ENCODE assay signal across 24 mouse cellular contexts in the genomic region with DNA sequence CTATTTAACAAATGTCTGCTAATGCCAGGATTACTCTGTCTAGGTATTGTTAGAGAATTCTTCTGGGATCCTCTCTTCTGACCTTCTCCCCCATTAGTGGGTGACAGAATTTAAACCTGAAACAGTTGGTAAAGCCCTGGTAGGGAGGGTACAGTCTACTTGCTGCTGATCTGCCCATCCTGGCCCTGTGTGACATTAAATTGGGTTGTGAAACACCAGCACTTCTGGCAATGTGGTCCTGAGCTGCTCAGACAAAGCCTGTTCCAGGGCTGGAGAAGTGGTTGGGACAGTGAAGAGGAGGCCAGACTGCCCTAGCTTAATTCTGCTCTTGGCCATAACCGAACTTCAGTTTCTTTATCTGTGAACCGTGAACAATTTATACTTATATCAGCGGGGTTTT. TPM values are rescaled to one million over a fixed set of nuclear protein-coding genes. Genes with fewer than 3 reads are reported as not detected.
DNase-seq lines count a peak whose midpoint lies in the region; ATAC-seq and TF ChIP-seq lines count a peak whose summit lies in the region.
"Had no signal": no experiment of that assay in that cellular context is flagged by ENCODE, and none has a peak within 500 bp of the region (broad histone marks: within the 10 kb centered on the region; RNA-seq: fewer than 3 reads in every experiment).

No protein-coding gene starts in this region.

- H3K9me3 ChIP-seq in heart, embryonic 12.5 days (replicated peaks) = no peaks in the 10 kb centered on the region
- H3K9me3 ChIP-seq in liver, embryonic 15.5 days (replicated peaks) = no peaks in the 10 kb centered on the region
- no peaks in the 10 kb centered on the region for H3K9me3 ChIP-seq in liver, embryonic 12.5 days (replicated peaks)
- no peaks in the 10 kb centered on the region for H3K9me3 ChIP-seq in liver, postnatal 0 days (ENCODE audit: low read length)
- H3K9me3 ChIP-seq: embryonic facial prominence, embryonic 10.5 days; embryonic facial prominence, embryonic 12.5 days; forebrain, embryonic 13.5 days; forebrain, embryonic 15.5 days; G1E had no signal

- TF ChIP-seq EP300 in liver, postnatal 0 days (IDR thresholded peaks at IDR 0.05; ENCODE audit: low read depth) = no peak

- peak; percentile 75 for DNase-seq in heart, adult 11 months
- DNase-seq in liver, postnatal 0 days = no peak
- DNase-seq: adrenal gland, adult 8-10 months; adrenal gland, postnatal 14 days; adrenal gland, postnatal 36 days; B cell, adult 2 months; cerebellum, adult 11-12 months; cerebellum, adult 2 months; cerebellum, adult 9-10 months; cerebellum, postnatal 10 days; cerebellum, postnatal 25 days had no signal

- no peak for ATAC-seq in heart, embryonic 12.5 days (ENCODE audit: insufficient number of reproducible peaks, low FRiP score)
- ATAC-seq in liver, embryonic 15.5 days (ENCODE audit: insufficient read depth) = no peak
- ATAC-seq in liver, embryonic 12.5 days = no peak
- ATAC-seq in liver, postnatal 0 days = no peak
- ATAC-seq: activated CD4-positive, CD25-positive, alpha-beta regulatory T cell, adult 4 months; CD4-positive, CD25-positive, alpha-beta regulatory T cell, adult 4 months; forebrain, embryonic 13.5 days; forebrain, embryonic 15.5 days; Patski had no signal

- TF ChIP-seq CTCF in liver, postnatal 0 days (IDR thresholded peaks at IDR 0.05; ENCODE audit: low read depth) = no peak

- H3K4me3 ChIP-seq in heart, embryonic 12.5 days = no peak overlapping the region
- H3K4me3 ChIP-seq in liver, embryonic 15.5 days (replicated peaks) = no peak overlapping the region
- H3K4me3 ChIP-seq in liver, embryonic 12.5 days = no peak overlapping the region
- H3K4me3 ChIP-seq in liver, postnatal 0 days (ENCODE audit: low read depth, low read length) = no peak overlapping the region
- H3K4me3 ChIP-seq: embryonic facial prominence, embryonic 10.5 days; embryonic facial prominence, embryonic 12.5 days; forebrain, embryonic 13.5 days; forebrain, embryonic 15.5 days had no signal

- no peak overlapping the region for H3K4me2 ChIP-seq in heart, embryonic 12.5 days
- H3K4me2 ChIP-seq in liver, embryonic 15.5 days = peak overlapping the region; percentile 31
- H3K4me2 ChIP-seq in liver, embryonic 12.5 days = no peak overlapping the region
- no peak overlapping the region; the same call in 1 of the 2 replicates for H3K4me2 ChIP-seq in liver, postnatal 0 days (ENCODE audit: low read depth, low read length)
- H3K4me2 ChIP-seq: embryonic facial prominence, embryonic 12.5 days; forebrain, embryonic 13.5 days; forebrain, embryonic 15.5 days had no signal

- H3K4me1 ChIP-seq in heart, embryonic 12.5 days (replicated peaks) = 0 out of 2 replicates have a peak, but pooled peaks cover under 1% of the 10 kb centered on the region
- no peaks in the 10 kb centered on the region for H3K4me1 ChIP-seq in liver, embryonic 15.5 days (replicated peaks)
- H3K4me1 ChIP-seq in liver, embryonic 12.5 days = no peaks in the 10 kb centered on the region
- peaks cover 11% of the 10 kb centered on the region for H3K4me1 ChIP-seq in liver, postnatal 0 days (ENCODE audit: insufficient read depth)
- H3K4me1 ChIP-seq: embryonic facial prominence, embryonic 12.5 days; forebrain, embryonic 13.5 days; forebrain, embryonic 15.5 days had no signal

- no peaks in the 10 kb centered on the region for H3K36me3 ChIP-seq in heart, embryonic 12.5 days
- H3K36me3 ChIP-seq in liver, embryonic 15.5 days (replicated peaks) = no peaks in the 10 kb centered on the region
- H3K36me3 ChIP-seq in liver, embryonic 12.5 days = no peaks in the 10 kb centered on the region
- no peaks in the 10 kb centered on the region for H3K36me3 ChIP-seq in liver, postnatal 0 days (replicated peaks; ENCODE audit: insufficient read depth, low read length)
- H3K36me3 ChIP-seq: embryonic facial prominence, embryonic 10.5 days; embryonic facial prominence, embryonic 12.5 days; forebrain, embryonic 15.5 days; G1E had no signal

- WGBS in heart, embryonic 12.5 days = 85% methylated on average over 3 of the region's 3 CpGs
- WGBS in liver, embryonic 15.5 days (ENCODE audit: insufficient replicate concordance) = 66% methylated on average over 3 of the region's 3 CpGs
- 70% methylated on average over 3 of the region's 3 CpGs for WGBS in liver, embryonic 12.5 days (ENCODE audit: insufficient replicate concordance)
- 84% methylated on average over 3 of the region's 3 CpGs for WGBS in liver, postnatal 0 days (ENCODE audit: insufficient replicate concordance)

- H3K27ac ChIP-seq in heart, embryonic 12.5 days (ENCODE audit: poor library complexity, severe bottlenecking) = no peak overlapping the region
- no peak overlapping the region for H3K27ac ChIP-seq in liver, embryonic 15.5 days (replicated peaks)
- H3K27ac ChIP-seq in liver, embryonic 12.5 days = no peak overlapping the region
- H3K27ac ChIP-seq in liver, postnatal 0 days (ENCODE audit: low read depth) = peak overlapping the region; percentile 95
- H3K27ac ChIP-seq: embryonic facial prominence, embryonic 10.5 days; embryonic facial prominence, embryonic 12.5 days; forebrain, embryonic 13.5 days; forebrain, embryonic 15.5 days had no signal

- H3K27me3 ChIP-seq in heart, embryonic 12.5 days (replicated peaks) = no peaks in the 10 kb centered on the region
- no peaks in the 10 kb centered on the region for H3K27me3 ChIP-seq in liver, embryonic 15.5 days
- no peaks in the 10 kb centered on the region for H3K27me3 ChIP-seq in liver, embryonic 12.5 days (replicated peaks)
- H3K27me3 ChIP-seq in liver, postnatal 0 days (ENCODE audit: insufficient read depth, low read length) = no peaks in the 10 kb centered on the region
- H3K27me3 ChIP-seq: CH12.LX; embryonic facial prominence, embryonic 12.5 days; forebrain, embryonic 13.5 days; forebrain, embryonic 15.5 days; Patski had no signal

- no peak overlapping the region for H3K9ac ChIP-seq in heart, embryonic 12.5 days
- H3K9ac ChIP-seq in liver, embryonic 15.5 days = no peak overlapping the region
- no peak overlapping the region for H3K9ac ChIP-seq in liver, embryonic 12.5 days
- H3K9ac ChIP-seq in liver, postnatal 0 days (replicated peaks) = no peak overlapping the region
- H3K9ac ChIP-seq: embryonic facial prominence, embryonic 12.5 days; forebrain, embryonic 13.5 days; forebrain, embryonic 15.5 days had no signal

RNA-seq across cellular contexts. Expression of a gene that starts 27.1 kb away (rescaled TPM):
- 1.5 and 1.9 TPM in 2 replicates for polyA plus RNA-seq in heart, embryonic 12.5 days (2016; fragmentation: Nextera tagmentation; extraction: Ambion mirVana)
- 22.0 and 25.2 TPM in 2 replicates for polyA plus RNA-seq in liver, embryonic 15.5 days (2015; fragmentation: Nextera tagmentation; extraction: Ambion mirVana)
- 3.2 and 3.7 TPM in 2 replicates for polyA plus RNA-seq in liver, embryonic 12.5 days (2016; fragmentation: Nextera tagmentation; extraction: Ambion mirVana)
- polyA plus RNA-seq in liver, postnatal 0 days (2015; fragmentation: Nextera tagmentation; extraction: Ambion mirVana) = 13.7 and 16.2 TPM in 2 replicates
- polyA plus RNA-seq: CD4-positive, CD25-positive, alpha-beta regulatory T cell, adult 4 months; G1E had no signal

RNA-seq across cellular contexts. Expression of a gene that starts 52.1 kb away (rescaled TPM):
- 0.27 TPM in 1 of 2 replicates, not detected in the other for polyA plus RNA-seq in heart, embryonic 12.5 days (2016; fragmentation: Nextera tagmentation; extraction: Ambion mirVana)
- polyA plus RNA-seq in liver, embryonic 15.5 days (2015; fragmentation: Nextera tagmentation; extraction: Ambion mirVana) = not detected in 2 replicates
- not detected in 2 replicates for polyA plus RNA-seq in liver, embryonic 12.5 days (2016; fragmentation: Nextera tagmentation; extraction: Ambion mirVana)
- polyA plus RNA-seq in liver, postnatal 0 days (2015; fragmentation: Nextera tagmentation; extraction: Ambion mirVana) = not detected in 2 replicates
- polyA plus RNA-seq: activated CD4-positive, CD25-positive, alpha-beta regulatory T cell, adult 4 months; CD4-positive, CD25-positive, alpha-beta regulatory T cell, adult 4 months; embryonic facial prominence, embryonic 10.5 days; forebrain, embryonic 11.5 days; forebrain, embryonic 13.5 days; forebrain, embryonic 15.5 days; G1E had no signal
